Mouse (Mus musculus) heart, embryonic 14.5 days (tissue): ENCODE results near the gene Rbbp8nl. TPM values are rescaled to one million over a fixed set of nuclear protein-coding genes. Genes with fewer than 3 reads are reported as not detected.

ENCODE experiments used
- ATAC-seq: fragments of 200-750 bp; cut with Nextera tagmentation; 2 replicates; pipeline ENCODE4 v1.8.0; 2017; ENCODE audit warnings: low read depth, moderate TSS enrichment; ENCODE audit not compliant: insufficient number of reproducible peaks, insufficient read depth, low FRiP score
- H3K27ac ChIP-seq, 2 experiments: fragments of 200-500 bp in 1 of 2; fragments of 300-500 bp in 1 of 2; sonication (generic) in 1 of 2; replicated peaks in 1 of 2; 2 replicates each; pipeline ENCODE4 v1.5.1; 2012 to 2014; ENCODE audit warnings: low read depth in 2 of 2, low read length in 2 of 2, control low read depth in 1 of 2, mild to moderate bottlenecking in 1 of 2, mixed read lengths in 1 of 2; ENCODE audit not compliant: control insufficient read depth in 1 of 2, insufficient read depth in 1 of 2
- H3K27me3 ChIP-seq: fragments of 300-500 bp; sonication (generic); 2 replicates; pipeline ENCODE4 v1.6.1; 2014; ENCODE audit warnings: mild to moderate bottlenecking, low read length, control low read depth; ENCODE audit not compliant: control insufficient read depth, insufficient read depth
- H3K36me3 ChIP-seq: fragments of 300-500 bp; sonication (generic); 2 replicates; pipeline ENCODE4 v1.6.1; 2014; ENCODE audit warnings: mild to moderate bottlenecking, control low read depth, low read length, mixed read lengths; ENCODE audit not compliant: control insufficient read depth, insufficient read depth
- H3K4me1 ChIP-seq, 2 experiments: fragments of 200-500 bp in 1 of 2; fragments of 300-500 bp in 1 of 2; sonication (generic) in 1 of 2; 2 replicates each; pipeline ENCODE4 v1.6.1; 2012 to 2014; ENCODE audit warnings: low read length in 2 of 2, control low read depth in 1 of 2, mixed read lengths in 1 of 2; ENCODE audit not compliant: control insufficient read depth in 2 of 2, insufficient read depth in 2 of 2
- H3K4me2 ChIP-seq: fragments of 300-500 bp; sonication (generic); 2 replicates; pipeline ENCODE4 v1.6.1; 2014; ENCODE audit warnings: mild to moderate bottlenecking, low read length
- H3K4me3 ChIP-seq, 2 experiments: fragments of 200-500 bp in 1 of 2; fragments of 300-500 bp in 1 of 2; sonication (generic) in 1 of 2; 2 replicates each; pipeline ENCODE4 v1.5.1; 2012 to 2014; ENCODE audit warnings: low read length in 2 of 2, mild to moderate bottlenecking in 2 of 2, control low read depth in 1 of 2, low read depth in 1 of 2, moderate library complexity in 1 of 2; ENCODE audit not compliant: control insufficient read depth in 1 of 2, insufficient read depth in 1 of 2
- H3K9ac ChIP-seq: fragments of 300-500 bp; sonication (generic); 2 replicates; pipeline ENCODE4 v1.6.1; 2014; ENCODE audit warnings: mild to moderate bottlenecking, low read length
- H3K9me3 ChIP-seq: fragments of 300-500 bp; sonication (generic); 2 replicates; pipeline ENCODE4 v1.6.1; 2016; ENCODE audit warnings: low read length, control low read depth; ENCODE audit not compliant: control insufficient read depth
- WGBS: fragments of 180-500 bp; shearing (Covaris S2); extraction: QIAGEN DNeasy Blood & Tissue Kit; methylation state at CpG from one replicate; pipeline ENCODE4 v1.1.7; 2014; 5-methylcytosine and 5-hydroxymethylcytosine counted together
- polyA plus RNA-seq: library from polyadenylated mRNA; unstranded; fragments of >200 nt; fragmentation: Nextera tagmentation; extraction: Ambion mirVana; gene quantifications from 2 replicates; pipeline ENCODE4 v1.2.1, GENCODE M21; 2014

The Rbbp8nl gene
- polyA plus RNA-seq, 1 experiment from 2014 or later: not detected

- H3K27me3 ChIP-seq: no peaks in the 10 kb centered on the region
- no peak overlapping the region for H3K9ac ChIP-seq
- no peak overlapping the region for H3K4me2 ChIP-seq
- H3K4me3 ChIP-seq: no peak overlapping the region
- no peak for ATAC-seq
- H3K4me1 ChIP-seq: peaks cover 21 to 35% of the 10 kb centered on the region in 2 experiments
- WGBS: 93% methylated on average over 2 of the region's 2 CpGs
- no peaks in the 10 kb centered on the region for H3K9me3 ChIP-seq
- H3K27ac ChIP-seq: no peak overlapping the region
- H3K36me3 ChIP-seq: no peaks in the 10 kb centered on the region
Measured at GRCm38 (mm10) chr2:180314292-180314691, 24.6 kb upstream of the Rbbp8nl start.

DNA sequence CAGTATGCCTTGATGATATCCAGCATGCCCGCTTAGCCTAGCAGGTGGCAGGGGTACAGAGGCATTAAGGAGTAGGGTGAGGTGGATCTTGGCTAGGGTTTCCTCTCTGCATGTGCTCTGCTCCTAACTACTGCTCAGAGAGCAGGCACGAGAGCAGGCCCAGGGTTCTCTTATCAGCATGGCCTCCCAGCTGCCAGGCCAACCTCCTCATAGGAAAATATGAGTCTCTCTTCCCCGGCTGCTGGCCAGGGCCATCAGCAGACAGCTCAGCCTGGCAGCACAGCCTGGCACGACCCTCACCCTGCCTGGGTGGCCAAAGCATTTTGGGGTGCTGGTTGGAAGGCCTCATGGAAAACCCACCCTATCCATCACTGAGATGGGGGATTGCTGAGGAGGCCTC lies 21.5 kb upstream of the Rbbp8nl start:
- ATAC-seq: peak; percentile 48; the same call in 1 of the 2 replicates
- Histone ChIP-seq H3K4me1 (peaks cover 7 to 14% of the 10 kb centered on the region in 2 experiments; a peak in 2 of 4 replicates), H3K9me3 (no peaks in the 10 kb centered on the region), H3K4me2 (no peak overlapping the region), H3K27ac (peak overlapping the region; percentile 3 to 39; a peak in 2 of 4 replicates), H3K9ac (no peak overlapping the region), H3K36me3 (no peaks in the 10 kb centered on the region), H3K4me3 (no peak overlapping the region), H3K27me3 (no peaks in the 10 kb centered on the region)
- 28% methylated on average over 4 of the region's 4 CpGs for WGBS

GRCm38 (mm10) chr2:180307680-180308079 lies 18.0 kb upstream of the Rbbp8nl start:
- Histone ChIP-seq H3K4me3 (no peak overlapping the region), H3K4me1 (peaks cover 10 to 14% of the 10 kb centered on the region in 2 experiments; a peak in 2 of 4 replicates)
- WGBS: 46% methylated on average over 2 of the region's 2 CpGs

DNA sequence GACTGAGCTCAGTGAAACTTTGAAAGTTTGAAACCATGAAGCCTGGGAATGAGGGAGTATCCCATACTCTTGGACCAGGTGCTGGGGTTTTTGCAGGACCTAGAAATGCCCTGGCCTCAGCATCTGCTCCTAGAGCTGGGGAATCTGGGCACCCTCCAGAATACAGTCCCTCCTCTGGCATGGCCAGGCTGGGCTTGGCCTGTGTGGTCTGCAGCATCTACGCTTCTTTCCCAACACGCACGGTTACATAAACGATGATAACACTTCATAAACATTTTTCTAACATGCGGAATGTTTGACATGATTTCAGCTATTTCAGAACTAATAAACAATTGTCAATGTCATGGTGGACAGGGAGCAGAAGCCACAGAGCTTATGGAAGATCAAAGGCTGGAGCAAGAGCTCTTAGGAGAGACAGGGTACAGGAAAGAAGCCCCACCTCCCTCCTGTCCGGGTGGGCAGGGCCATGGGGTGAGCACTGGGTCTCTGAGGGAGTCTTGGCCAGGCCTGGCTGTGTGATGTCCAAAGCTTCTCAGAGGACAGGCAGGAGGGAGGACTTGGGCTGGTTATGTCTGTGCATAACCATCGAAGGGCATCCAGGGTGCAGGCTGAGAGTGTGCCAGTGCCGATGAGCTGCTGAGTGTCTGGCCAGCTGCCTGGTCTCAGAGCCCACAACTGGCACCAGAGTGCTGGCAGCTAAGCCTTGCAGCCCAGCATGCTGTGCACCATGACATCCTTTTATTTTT lies 16.9 kb upstream of the Rbbp8nl start:
- no peak overlapping the region for H3K27ac ChIP-seq
- no peak for ATAC-seq

More at GRCm38 (mm10) chr2:180307680-180308079, 18.0 kb upstream of the Rbbp8nl start:
- Histone ChIP-seq H3K27ac (no peak overlapping the region), H3K9ac (no peak overlapping the region), H3K9me3 (peaks cover 7% of the 10 kb centered on the region; the same call in 1 of the 2 replicates), H3K27me3 (no peaks in the 10 kb centered on the region), H3K36me3 (no peaks in the 10 kb centered on the region), H3K4me2 (no peak overlapping the region)
- no peak for ATAC-seq

GRCm38 (mm10) chr2:180306009-180306408 lies 16.3 kb upstream of the Rbbp8nl start:
- H3K4me2 ChIP-seq: no peak overlapping the region
- peaks cover 4 to 6% of the 10 kb centered on the region in 2 experiments; a peak in 2 of 4 replicates for H3K4me1 ChIP-seq
- no peak for ATAC-seq
- 75% methylated on average over 2 of the region's 2 CpGs for WGBS
- no peaks in the 10 kb centered on the region for H3K27me3 ChIP-seq
- no peak overlapping the region for H3K4me3 ChIP-seq
- H3K9me3 ChIP-seq: peaks cover 20% of the 10 kb centered on the region; the same call in 1 of the 2 replicates
- H3K9ac ChIP-seq: no peak overlapping the region
- no peak overlapping the region for H3K27ac ChIP-seq
- H3K36me3 ChIP-seq: no peaks in the 10 kb centered on the region

More for the DNA sequence above, 16.9 kb upstream of the Rbbp8nl start:
- H3K27me3 ChIP-seq: no peaks in the 10 kb centered on the region
- H3K4me1 ChIP-seq: peaks cover 10 to 12% of the 10 kb centered on the region in 2 experiments; a peak in 2 of 4 replicates
- no peak overlapping the region for H3K9ac ChIP-seq
- peaks cover 16% of the 10 kb centered on the region; the same call in 1 of the 2 replicates for H3K9me3 ChIP-seq
- no peak overlapping the region for H3K4me2 ChIP-seq
- WGBS: 67% methylated on average over 8 of the region's 8 CpGs
- no peaks in the 10 kb centered on the region for H3K36me3 ChIP-seq
- H3K4me3 ChIP-seq: no peak overlapping the region

- Histone ChIP-seq H3K27me3 (no peaks in the 10 kb centered on the region), H3K9me3 (peaks cover 20% of the 10 kb centered on the region; the same call in 1 of the 2 replicates), H3K27ac (no peak overlapping the region), H3K4me3 (no peak overlapping the region), H3K4me1 (peaks cover 1 to 4% of the 10 kb centered on the region in 2 experiments; a peak in 2 of 4 replicates), H3K36me3 (no peaks in the 10 kb centered on the region), H3K9ac (no peak overlapping the region), H3K4me2 (no peak overlapping the region)
- WGBS: 69% methylated on average over 3 of the region's 3 CpGs
- no peak for ATAC-seq
Measured at GRCm38 (mm10) chr2:180305490-180305889, 15.8 kb upstream of the Rbbp8nl start.

- Histone ChIP-seq H3K4me1 (peaks cover 0 to 5% of the 10 kb centered on the region in 2 experiments; a peak in 2 of 4 replicates), H3K27ac (no peak overlapping the region), H3K9me3 (peaks cover 20% of the 10 kb centered on the region; the same call in 1 of the 2 replicates), H3K36me3 (no peaks in the 10 kb centered on the region), H3K4me2 (no peak overlapping the region), H3K27me3 (no peaks in the 10 kb centered on the region), H3K4me3 (no peak overlapping the region), H3K9ac (no peak overlapping the region)
- WGBS: 57% methylated on average over 4 of the region's 4 CpGs
- ATAC-seq: no peak
Measured at GRCm38 (mm10) chr2:180304554-180304953, 14.9 kb upstream of the Rbbp8nl start.
